Mouse (Mus musculus) right cerebral cortex, postnatal 36 days (tissue): Measurements from ENCODE around the gene Heatr9.
A peak's percentile ranks its signal among the peaks of the same experiment; 100 is the strongest.

Experiments used
- DNase-seq, 2 experiments: peaks; one replicate each; pipeline ENCODE4 v3.0.0; 2022; ENCODE audit warnings: low spot score in 2 of 2, mixed read lengths in 1 of 2

Heatr9 gene

GRCm38 (mm10) chr11:83533192-83533591 lies 11.2 kb upstream of the Heatr9 start:
- DNase-seq: no peak

GRCm38 (mm10) chr11:83530360-83530759 lies 8.4 kb upstream of the Heatr9 start, which contains the start of gene Ccl5:
Gene Ccl5, minus strand, starts transcription at chr11:83530518.
- no peak for DNase-seq

GRCm38 (mm10) chr11:83529024-83529423 lies 7.0 kb upstream of the Heatr9 start:
- DNase-seq: no peak

- no peak for DNase-seq
These were observed 3.6 kb downstream of the Heatr9 start for GRCm38 (mm10) chr11:83518371-83518770.

- DNase-seq: no peak
These were observed 4.8 kb downstream of the Heatr9 start for GRCm38 (mm10) chr11:83517153-83517552.

GRCm38 (mm10) chr11:83509521-83509920 lies 12.5 kb downstream of the Heatr9 start:
- DNase-seq: no peak

DNA sequence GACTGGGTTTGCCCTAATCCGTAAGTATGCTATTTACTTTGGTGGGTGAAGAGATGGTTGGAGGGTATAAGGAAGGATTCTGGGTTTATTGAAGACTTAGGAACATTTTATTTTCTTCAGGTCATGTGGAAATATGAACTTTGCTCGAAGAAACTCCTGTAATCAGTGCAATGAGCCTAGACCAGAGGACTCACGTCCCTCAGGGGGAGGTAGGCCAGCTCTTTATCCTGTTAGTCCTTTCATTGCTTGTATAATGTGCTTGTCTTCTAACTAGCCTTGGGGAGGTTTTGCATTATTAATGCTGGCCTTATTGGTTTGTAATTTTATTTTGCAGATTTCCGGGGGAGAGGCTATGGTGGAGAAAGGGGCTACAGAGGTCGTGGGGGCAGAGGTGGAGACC lies 17.7 kb downstream of the Heatr9 start:
- no peak for DNase-seq

DNA sequence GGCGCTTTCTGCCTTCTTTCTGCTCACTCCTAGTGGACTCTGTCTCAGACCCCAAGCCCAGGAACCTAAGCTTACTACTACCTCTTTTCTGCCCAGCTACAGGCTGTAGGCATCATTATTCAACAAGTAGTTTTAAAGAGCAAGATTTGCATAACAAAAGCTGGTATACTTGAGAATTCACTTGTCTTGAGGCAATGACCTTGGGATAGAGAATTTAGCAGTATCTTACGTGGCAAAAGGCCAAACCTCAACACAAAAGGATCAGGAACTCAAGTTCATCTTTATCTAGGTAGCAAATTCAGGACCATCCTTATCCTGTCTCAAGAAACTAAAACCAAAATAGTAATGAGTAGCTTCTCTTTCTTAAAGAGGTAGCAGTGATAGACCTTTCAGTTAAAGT lies 26.4 kb downstream of the Heatr9 start:
- no peak for DNase-seq

DNA sequence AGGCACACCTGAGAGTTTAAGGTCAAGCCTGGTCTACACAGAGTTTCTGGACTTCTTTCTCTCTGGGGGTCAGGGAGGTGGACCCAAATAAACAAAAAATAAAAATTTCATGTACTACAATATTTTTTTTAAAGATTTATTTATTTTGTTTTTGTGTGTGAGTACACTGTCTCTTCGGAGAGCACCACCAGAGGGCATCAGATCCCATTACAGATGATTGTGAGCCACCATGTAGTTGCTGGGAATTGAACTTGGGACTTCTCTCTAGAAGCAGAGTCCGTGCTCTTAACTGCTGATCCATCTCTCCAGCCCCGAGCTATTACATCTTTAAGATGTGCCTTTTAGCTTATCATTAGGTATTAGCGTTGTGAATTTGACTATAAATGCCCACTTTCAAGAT lies 30.5 kb downstream of the Heatr9 start:
- no peak for DNase-seq

DNA sequence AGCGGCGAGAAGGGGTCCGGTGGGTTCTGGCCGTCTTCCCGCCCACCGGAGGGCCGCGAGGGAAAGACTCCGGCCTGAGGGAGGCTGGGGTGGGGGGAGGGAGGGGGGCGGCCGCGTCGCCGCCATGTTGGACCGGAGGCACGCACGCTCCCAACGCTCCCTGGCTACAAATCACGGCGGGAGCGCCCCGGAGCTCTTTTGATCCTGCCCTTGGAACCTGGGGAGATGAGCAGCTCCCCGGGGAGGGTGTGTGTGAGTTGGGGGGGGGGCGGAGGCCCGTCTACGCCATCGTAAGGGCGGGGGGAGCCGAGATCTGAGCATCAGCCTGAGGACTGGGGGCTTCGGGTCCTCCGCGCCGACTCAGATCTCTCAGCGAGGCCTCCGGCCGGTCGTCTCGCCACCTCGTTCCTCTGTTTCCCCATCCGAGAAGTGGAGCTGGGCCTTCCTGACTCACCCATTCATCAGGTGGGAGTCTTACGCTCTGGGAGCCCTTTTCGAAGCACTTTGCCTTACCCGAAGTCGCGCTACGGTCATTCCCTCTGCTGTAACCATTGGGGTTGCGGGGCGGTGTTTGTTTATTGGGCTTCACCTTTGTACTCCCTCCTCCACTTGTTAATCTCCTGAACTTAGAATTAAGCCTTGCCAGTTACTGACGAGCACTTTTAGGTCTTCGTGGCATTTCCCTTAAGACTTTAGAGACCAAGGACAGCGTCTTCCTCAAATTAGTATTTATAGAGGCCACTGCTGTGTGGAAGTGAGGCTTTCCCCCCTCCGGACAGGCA lies 48.5 kb downstream of the Heatr9 start:
- DNase-seq: no peak

DNA sequence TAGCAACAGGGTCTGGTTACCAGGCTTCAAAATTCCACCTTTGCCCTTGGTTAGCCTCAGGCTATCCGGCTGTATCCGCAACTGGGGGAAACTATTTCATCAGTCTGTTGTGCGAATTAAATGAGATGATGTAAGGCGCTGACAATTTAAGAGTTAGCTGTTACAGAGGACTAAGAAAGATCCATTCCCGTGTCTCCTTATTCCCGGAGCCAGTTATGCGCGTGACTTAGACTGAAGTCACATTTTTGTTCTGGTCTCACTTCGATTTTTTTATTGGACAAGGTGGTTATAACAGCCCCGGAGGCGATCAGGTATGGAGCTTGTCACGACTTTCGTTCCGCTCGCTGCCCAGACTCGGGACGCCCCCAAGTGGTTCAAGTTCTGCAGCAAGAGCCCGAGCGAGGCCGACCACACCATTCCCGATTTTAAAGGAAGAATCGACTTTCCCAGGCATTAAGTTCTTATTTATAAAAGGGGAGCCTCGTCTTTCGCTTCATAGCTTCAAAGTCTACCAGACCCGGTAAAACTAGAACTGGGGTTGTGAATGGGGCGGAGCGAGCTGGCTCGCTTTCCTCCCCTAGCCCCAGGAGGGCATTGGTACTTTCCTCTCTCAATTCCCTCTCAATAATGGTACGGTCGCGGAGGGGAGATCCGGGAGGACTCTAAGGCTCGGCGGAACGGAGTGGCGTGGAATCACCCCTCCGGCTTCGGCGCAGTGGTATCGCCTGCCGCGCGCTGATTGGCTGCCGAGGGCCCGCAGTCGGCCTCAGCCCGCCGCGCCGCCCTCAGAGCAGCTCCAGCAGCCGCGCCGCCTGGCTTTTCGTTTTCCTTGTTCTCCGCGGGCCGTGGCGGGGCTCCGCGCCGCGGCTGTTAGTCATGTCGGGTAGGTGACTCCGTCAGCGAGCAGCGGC lies 49.4 kb downstream of the Heatr9 start, which contains the start of gene Taf15:
Gene Taf15, plus strand, starts transcription at position 763 of the 911 bp plus-strand sequence.
- peak; percentile 96 to 97 for DNase-seq

GRCm38 (mm10) chr11:83471766-83472165 lies 50.2 kb downstream of the Heatr9 start:
- no peak for DNase-seq

DNA sequence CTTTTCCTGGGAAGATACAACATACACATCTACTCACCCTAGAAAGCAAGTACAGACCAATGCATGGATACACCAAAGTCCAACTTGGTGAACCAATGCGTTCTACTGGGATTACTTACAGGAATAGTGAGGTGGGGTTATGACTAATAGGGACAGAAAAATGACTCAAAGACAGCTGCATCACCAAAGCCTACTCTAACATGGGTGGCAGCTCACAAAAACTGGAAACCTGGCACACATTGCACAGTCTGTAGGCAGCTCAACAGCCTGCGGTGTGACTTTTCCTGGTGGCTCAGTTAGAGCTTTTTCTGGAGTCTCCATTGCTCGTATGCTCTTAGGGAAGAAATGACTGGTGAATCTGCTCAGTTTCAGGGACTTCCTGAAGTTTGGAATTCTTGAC lies 53.2 kb downstream of the Heatr9 start:
- no peak for DNase-seq

DNA sequence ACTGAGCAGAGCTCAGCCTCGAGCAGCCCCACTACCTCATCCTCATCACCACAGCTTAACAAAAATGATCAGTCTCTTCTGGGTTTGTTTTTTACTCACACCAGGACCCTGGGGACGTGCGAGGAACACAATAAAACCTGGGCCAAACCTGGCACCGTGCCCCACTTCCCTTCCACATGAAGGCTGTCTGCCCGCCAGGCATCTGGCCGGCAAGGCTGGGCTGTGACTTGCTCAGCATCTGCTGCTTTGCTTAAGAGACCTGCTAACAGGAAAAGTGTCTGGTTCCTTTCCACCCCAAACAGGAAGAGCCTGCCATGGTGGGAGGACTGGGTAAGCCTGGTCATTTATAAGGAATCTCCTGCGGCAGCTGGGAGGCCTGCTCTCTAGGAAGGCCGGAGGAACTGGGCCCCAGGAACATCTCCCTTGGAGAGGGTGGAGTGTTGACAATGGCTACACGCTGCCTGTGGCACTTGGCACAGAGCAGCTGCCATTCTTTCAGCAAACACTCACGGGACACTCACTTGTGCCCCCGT lies 54.8 kb downstream of the Heatr9 start:
- DNase-seq: no peak

GRCm38 (mm10) chr11:83465976-83466375 lies 56.0 kb downstream of the Heatr9 start:
- no peak for DNase-seq

- DNase-seq: no peak
These were observed 59.2 kb downstream of the Heatr9 start, which contains the start of gene Mmp28 for GRCm38 (mm10) chr11:83462711-83463244. Gene Mmp28, minus strand, starts transcription at chr11:83463071.
